9 mouse cellular contexts compared by ENCODE assay signal in the genomic region with DNA sequence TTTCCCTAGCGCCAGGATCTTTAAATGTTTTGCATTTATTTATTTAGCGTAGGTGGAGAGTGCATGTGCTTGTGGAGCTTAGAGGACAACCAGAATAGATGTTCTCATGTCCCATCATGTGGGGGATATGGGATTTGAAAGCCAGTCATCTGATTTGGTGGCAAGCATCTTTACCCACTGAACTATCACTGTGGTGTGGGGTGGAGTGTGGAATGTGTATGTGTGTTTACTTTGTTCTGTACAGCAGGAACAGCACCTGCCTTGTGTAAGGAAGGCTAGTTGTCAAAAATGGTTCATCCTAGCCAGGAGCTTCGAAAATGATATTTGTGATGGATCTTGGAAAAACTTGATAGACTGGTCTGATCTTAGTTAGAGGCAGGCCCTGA. TPM values are rescaled to one million over a fixed set of nuclear protein-coding genes. Genes with fewer than 3 reads are reported as not detected.
DNase-seq lines count a peak whose midpoint lies in the region; ATAC-seq and TF ChIP-seq lines count a peak whose summit lies in the region.
"Had no signal": no experiment of that assay in that cellular context is flagged by ENCODE, and none has a peak within 500 bp of the region (broad histone marks: within the 10 kb centered on the region; RNA-seq: fewer than 3 reads in every experiment).

No protein-coding gene starts in this region.

- no peak for TF ChIP-seq EP300 in liver, embryonic 14.5 days (IDR thresholded peaks at IDR 0.05; ENCODE audit: low read depth)
- no peak for TF ChIP-seq EP300 in stomach, postnatal 0 days (optimal IDR thresholded peaks at IDR 0.05)

- peak overlapping the region; percentile 93 for H3K27ac ChIP-seq in gastrocnemius, adult 2 months
- peak overlapping the region; percentile 51; the same call in 1 of the 2 replicates for H3K27ac ChIP-seq in forebrain, embryonic 12.5 days
- H3K27ac ChIP-seq in liver, embryonic 14.5 days = peak overlapping the region; percentile 63
- peak overlapping the region; percentile 99 for H3K27ac ChIP-seq in stomach, postnatal 0 days (replicated peaks)

- 18% methylated on average over 3 of the region's 3 CpGs for WGBS in forebrain, embryonic 12.5 days
- 9% methylated on average over 3 of the region's 3 CpGs for WGBS in liver, embryonic 14.5 days (ENCODE audit: insufficient replicate concordance)
- WGBS in stomach, postnatal 0 days = 18% methylated on average over 3 of the region's 3 CpGs

- H3K4me3 ChIP-seq in gastrocnemius, adult 2 months = peak overlapping the region; percentile 84
- peak overlapping the region; percentile 69 for H3K4me3 ChIP-seq in forebrain, embryonic 12.5 days (replicated peaks)
- H3K4me3 ChIP-seq in liver, embryonic 14.5 days (ENCODE audit: insufficient read depth in 1 of 2, low read depth in 2 of 2, low read length in 2 of 2) = peak overlapping the region; percentile 64 to 67
- H3K4me3 ChIP-seq in stomach, postnatal 0 days (ENCODE audit: low read depth, low read length) = peak overlapping the region; percentile 76

- peak overlapping the region; percentile 47 for H3K9ac ChIP-seq in forebrain, embryonic 12.5 days
- peak overlapping the region; percentile 49 for H3K9ac ChIP-seq in liver, embryonic 14.5 days (replicated peaks)
- H3K9ac ChIP-seq in stomach, postnatal 0 days (ENCODE audit: low read length) = peak overlapping the region; percentile 86

- intact Hi-C loops in gastrocnemius, adult 2 months (cut with DNase I) = loop anchor here (5.0 kb wide), 1 partner anchor 116 kb away; the partner anchor contains the start of gene Ppp1r11

- H3K4me2 ChIP-seq in forebrain, embryonic 12.5 days = peak overlapping the region; percentile 62
- peak overlapping the region; percentile 80 for H3K4me2 ChIP-seq in liver, embryonic 14.5 days (ENCODE audit: low read depth)
- H3K4me2 ChIP-seq in stomach, postnatal 0 days (replicated peaks; ENCODE audit: low read depth) = peak overlapping the region; percentile 64

- H3K27me3 ChIP-seq in forebrain, embryonic 12.5 days = no peaks in the 10 kb centered on the region
- H3K27me3 ChIP-seq in liver, embryonic 14.5 days (ENCODE audit: control insufficient read depth, insufficient read depth, low read length) = no peaks in the 10 kb centered on the region
- no peaks in the 10 kb centered on the region for H3K27me3 ChIP-seq in stomach, postnatal 0 days (ENCODE audit: control insufficient read depth, insufficient read depth, low read length)

- 0 out of 2 replicates have a peak, but pooled peaks cover 3% of the 10 kb centered on the region for H3K36me3 ChIP-seq in forebrain, embryonic 12.5 days (replicated peaks)
- no peaks in the 10 kb centered on the region for H3K36me3 ChIP-seq in liver, embryonic 14.5 days (replicated peaks; ENCODE audit: control insufficient read depth, insufficient read depth, low read depth)
- H3K36me3 ChIP-seq in stomach, postnatal 0 days (ENCODE audit: control insufficient read depth, insufficient read depth, low read length) = no peaks in the 10 kb centered on the region

- peaks cover 18% of the 10 kb centered on the region for H3K4me1 ChIP-seq in forebrain, embryonic 12.5 days
- peaks cover 11 to 13% of the 10 kb centered on the region in 2 experiments for H3K4me1 ChIP-seq in liver, embryonic 14.5 days (replicated peaks; ENCODE audit: control insufficient read depth in 2 of 2, insufficient read depth in 2 of 2, low read length in 1 of 2)
- no peaks in the 10 kb centered on the region for H3K4me1 ChIP-seq in stomach, postnatal 0 days (replicated peaks; ENCODE audit: control insufficient read depth, insufficient read depth)

- TF ChIP-seq CTCF in gastrocnemius, adult 2 months (IDR thresholded peaks at IDR 0.05) = no peak
- no peak for TF ChIP-seq CTCF in liver, embryonic 14.5 days (IDR thresholded peaks at IDR 0.05; ENCODE audit: low read depth)
- TF ChIP-seq CTCF in stomach, postnatal 0 days (IDR thresholded peaks at IDR 0.05; ENCODE audit: low read depth) = no peak

- H3K9me3 ChIP-seq in forebrain, embryonic 12.5 days = no peaks in the 10 kb centered on the region
- H3K9me3 ChIP-seq in liver, embryonic 14.5 days (ENCODE audit: control insufficient read depth, low read length) = no peaks in the 10 kb centered on the region
- H3K9me3 ChIP-seq in stomach, postnatal 0 days (ENCODE audit: control insufficient read depth, low read length) = no peaks in the 10 kb centered on the region

- DNase-seq in gastrocnemius, adult 2 months = no peak
- DNase-seq in gastrocnemius, postnatal 25 days = no peak
- no peak for DNase-seq in liver, embryonic 14.5 days (ENCODE audit: low read depth in 3 of 3, low spot score in 3 of 3)
- no peak for DNase-seq in stomach, postnatal 0 days (ENCODE audit: low spot score)
- DNase-seq in ovary, postnatal 36 days (ENCODE audit: low spot score) = no peak
- no peak for DNase-seq in urinary bladder, postnatal 4 days (ENCODE audit: low spot score in 2 of 2)

- peak; percentile 7 for ATAC-seq in CD4-positive, CD25-positive, alpha-beta regulatory T cell, adult 4 months
- peak; percentile 27 for ATAC-seq in forebrain, embryonic 12.5 days (ENCODE audit: low FRiP score)
- ATAC-seq in liver, embryonic 14.5 days (ENCODE audit: insufficient read depth) = peak; percentile 6; the same call in 1 of the 2 replicates
- ATAC-seq in stomach, postnatal 0 days (ENCODE audit: low FRiP score, low TSS enrichment) = peak; percentile 9

RNA-seq across cellular contexts. Expression of gene Trim26, which starts 0.5 kb away (rescaled TPM):
- 10 to 100 TPM; 18.9 to 23.5 TPM for total RNA-seq in gastrocnemius, adult 2 months (2021)
- 10 to 100 TPM; 15.2 to 16.7 TPM for total RNA-seq in gastrocnemius, postnatal 25 days (2021)
- polyA plus RNA-seq in CD4-positive, CD25-positive, alpha-beta regulatory T cell, adult 4 months (2017; shearing (Covaris generic)) = 10 to 100 TPM; 76.3 to 99.4 TPM
- polyA plus RNA-seq in forebrain, embryonic 12.5 days (2016; fragmentation: Nextera tagmentation; extraction: Ambion mirVana) = 38.7 and 44.0 TPM in 2 replicates
- polyA plus RNA-seq in liver, embryonic 14.5 days (2012; rRNA removed) = 6.6 and 8.6 TPM in 2 replicates
- 6.7 and 7.9 TPM in 2 replicates for polyA plus RNA-seq in liver, embryonic 14.5 days (2014; fragmentation: Nextera tagmentation; extraction: Ambion mirVana)
- 22.9 and 24.0 TPM in 2 replicates for polyA plus RNA-seq in stomach, postnatal 0 days (2015; fragmentation: Nextera tagmentation; extraction: Ambion mirVana)

RNA-seq across cellular contexts. Expression of gene H2-M10.6, which starts 24.4 kb away (rescaled TPM):
- not detected for total RNA-seq in gastrocnemius, adult 2 months (2021)
- total RNA-seq in gastrocnemius, postnatal 25 days (2021) = not detected
- polyA plus RNA-seq in CD4-positive, CD25-positive, alpha-beta regulatory T cell, adult 4 months (2017; shearing (Covaris generic)) = not detected
- not detected in 2 replicates for polyA plus RNA-seq in forebrain, embryonic 12.5 days (2016; fragmentation: Nextera tagmentation; extraction: Ambion mirVana)
- not detected in 2 replicates for polyA plus RNA-seq in liver, embryonic 14.5 days (2012; rRNA removed)
- polyA plus RNA-seq in liver, embryonic 14.5 days (2014; fragmentation: Nextera tagmentation; extraction: Ambion mirVana) = not detected in 2 replicates
- polyA plus RNA-seq in stomach, postnatal 0 days (2015; fragmentation: Nextera tagmentation; extraction: Ambion mirVana) = not detected in 2 replicates
- total RNA-seq: heart, postnatal 10 days had no signal

RNA-seq across cellular contexts. Expression of gene Trim15, which starts 30.6 kb away (rescaled TPM):
- not detected for total RNA-seq in gastrocnemius, adult 2 months (2021)
- total RNA-seq in gastrocnemius, postnatal 25 days (2021) = not detected
- under 1 TPM in 1 of 2 experiments, not detected in 1; 0.79 TPM for polyA plus RNA-seq in CD4-positive, CD25-positive, alpha-beta regulatory T cell, adult 4 months (2017; shearing (Covaris generic))
- 0.14 and 0.24 TPM in 2 replicates for polyA plus RNA-seq in forebrain, embryonic 12.5 days (2016; fragmentation: Nextera tagmentation; extraction: Ambion mirVana)
- polyA plus RNA-seq in liver, embryonic 14.5 days (2012; rRNA removed) = 0.15 and 0.26 TPM in 2 replicates
- polyA plus RNA-seq in liver, embryonic 14.5 days (2014; fragmentation: Nextera tagmentation; extraction: Ambion mirVana) = 0.20 and 0.32 TPM in 2 replicates
- 2.0 and 2.1 TPM in 2 replicates for polyA plus RNA-seq in stomach, postnatal 0 days (2015; fragmentation: Nextera tagmentation; extraction: Ambion mirVana)
- total RNA-seq: heart, postnatal 10 days had no signal

RNA-seq across cellular contexts. Expression of gene Trim10, which starts 33.0 kb away (rescaled TPM):
- not detected for total RNA-seq in gastrocnemius, adult 2 months (2021)
- total RNA-seq in gastrocnemius, postnatal 25 days (2021) = under 1 TPM in 1 of 2 experiments, not detected in 1; 0.16 TPM
- under 1 TPM in 1 of 2 experiments, not detected in 1; 0.28 TPM for polyA plus RNA-seq in CD4-positive, CD25-positive, alpha-beta regulatory T cell, adult 4 months (2017; shearing (Covaris generic))
- polyA plus RNA-seq in forebrain, embryonic 12.5 days (2016; fragmentation: Nextera tagmentation; extraction: Ambion mirVana) = 4.7 and 7.1 TPM in 2 replicates
- polyA plus RNA-seq in liver, embryonic 14.5 days (2012; rRNA removed) = 82.4 and 114 TPM in 2 replicates
- 251 and 278 TPM in 2 replicates for polyA plus RNA-seq in liver, embryonic 14.5 days (2014; fragmentation: Nextera tagmentation; extraction: Ambion mirVana)
- polyA plus RNA-seq in stomach, postnatal 0 days (2015; fragmentation: Nextera tagmentation; extraction: Ambion mirVana) = 0.28 and 0.32 TPM in 2 replicates

RNA-seq across cellular contexts. Expression of gene Trim40, which starts 53.5 kb away (rescaled TPM):
- total RNA-seq in gastrocnemius, adult 2 months (2021) = not detected
- not detected for total RNA-seq in gastrocnemius, postnatal 25 days (2021)
- not detected for polyA plus RNA-seq in CD4-positive, CD25-positive, alpha-beta regulatory T cell, adult 4 months (2017; shearing (Covaris generic))
- not detected in 2 replicates for polyA plus RNA-seq in forebrain, embryonic 12.5 days (2016; fragmentation: Nextera tagmentation; extraction: Ambion mirVana)
- polyA plus RNA-seq in liver, embryonic 14.5 days (2012; rRNA removed) = not detected in 2 replicates
- not detected in 2 replicates for polyA plus RNA-seq in liver, embryonic 14.5 days (2014; fragmentation: Nextera tagmentation; extraction: Ambion mirVana)
- polyA plus RNA-seq in stomach, postnatal 0 days (2015; fragmentation: Nextera tagmentation; extraction: Ambion mirVana) = 0.80 and 1.0 TPM in 2 replicates
- total RNA-seq: heart, postnatal 10 days had no signal
